Mouse (Mus musculus) gastrocnemius, postnatal 25 days (tissue): Measurements from ENCODE around the gene Kirrel2. TPM values are rescaled to one million over a fixed set of nuclear protein-coding genes. Genes with fewer than 3 reads are reported as not detected.
"Not testable (repeated sequence)": the region's sequence is repeated elsewhere in the genome, so short reads cannot be mapped to it uniquely, and the experiment has no call there.

Experiments
- DNase-seq: peaks from one replicate; pipeline ENCODE4 v3.0.0; 2022
- long read RNA-seq, 2 experiments: library from polyadenylated mRNA; stranded (forward); transcript quantifications; one replicate each; pipeline ENCODE4 v2.0.0; 2021
- total RNA-seq, 2 experiments: library from RNA; stranded (reverse); gene quantifications; 1 replicate in 1 of 2; 2 replicates in 1 of 2; pipeline ENCODE4 v1.2.3; 2021

Kirrel2 gene
- not detected for total RNA-seq
- long read RNA-seq, experiment 1, result 0 reads
- long read RNA-seq, experiment 2, result 0 reads

GRCm38 (mm10) chr7:30457629-30458330, at the start of gene Kirrel2, which contains the start of gene Nphs1:
TSS of gene Kirrel2 (minus strand) at chr7:30457690.
TSS of gene Nphs1 (plus strand) at chr7:30458315.
- DNase-seq, result no peak

- not testable (repeated sequence) for DNase-seq
Observed at GRCm38 (mm10) chr7:30501159-30501558, 43.7 kb upstream of the Kirrel2 start.

DNA sequence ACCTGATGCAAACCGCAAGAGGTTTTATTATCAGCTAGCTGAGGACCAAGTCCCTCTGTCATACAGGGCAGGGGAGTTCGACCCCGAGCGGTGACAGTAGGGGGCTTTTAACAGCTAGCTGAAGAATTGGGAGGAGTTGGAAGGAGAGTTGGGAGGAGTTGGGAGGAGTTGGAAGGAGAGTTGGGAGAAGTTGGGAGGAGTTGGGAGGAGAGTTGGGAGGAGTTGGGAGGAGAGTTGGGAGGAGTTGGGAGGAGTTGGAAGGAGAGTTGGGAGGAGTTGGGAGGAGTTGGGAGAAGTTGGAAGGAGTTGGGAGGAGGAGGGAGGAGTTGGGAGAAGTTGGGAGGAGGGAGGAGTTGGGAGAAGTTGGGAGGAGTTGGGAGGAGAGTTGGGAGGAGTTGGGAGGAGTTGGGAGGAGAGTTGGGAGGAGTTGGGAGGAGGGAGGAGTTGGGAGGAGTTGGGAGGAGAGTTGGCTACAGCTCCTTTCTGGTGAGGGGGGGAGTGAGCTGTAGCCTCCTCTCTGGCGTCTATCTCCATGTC, 38.1 kb upstream of the Kirrel2 start:
- DNase-seq, result not testable (repeated sequence)

DNA sequence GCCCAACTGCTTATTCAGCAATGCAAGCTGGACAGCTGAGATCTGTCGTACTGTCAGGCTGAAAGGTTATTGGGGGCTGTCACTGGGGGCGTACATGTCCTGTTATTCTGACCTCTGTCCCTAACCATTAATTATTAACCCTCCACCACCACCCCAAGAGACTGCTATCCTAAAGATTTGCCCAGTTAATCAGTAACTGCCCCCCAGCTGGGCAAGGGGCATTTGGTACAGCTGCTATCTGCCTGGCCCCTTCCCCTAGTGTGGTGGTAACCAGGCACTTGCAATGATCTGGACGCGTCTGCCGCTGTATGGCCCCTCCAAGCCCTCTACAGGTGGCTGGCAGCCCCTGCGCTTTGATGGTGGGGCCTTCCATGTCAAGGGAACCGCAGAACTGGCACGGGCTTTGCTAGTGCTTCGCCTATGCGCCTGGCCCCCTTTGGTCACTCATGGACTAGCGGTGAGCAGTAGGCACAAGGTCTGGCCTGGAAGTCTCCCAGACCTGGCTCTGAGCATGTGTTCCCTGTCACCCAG, 36.0 kb upstream of the Kirrel2 start, which contains the start of gene Prodh2:
Prodh2 (plus strand) TSS at position 222 of the 531 bp plus-strand sequence.
- no peak for DNase-seq

- peak; percentile 50 for DNase-seq
Observed at GRCm38 (mm10) chr7:30492765-30493164, 35.3 kb upstream of the Kirrel2 start.

DNA sequence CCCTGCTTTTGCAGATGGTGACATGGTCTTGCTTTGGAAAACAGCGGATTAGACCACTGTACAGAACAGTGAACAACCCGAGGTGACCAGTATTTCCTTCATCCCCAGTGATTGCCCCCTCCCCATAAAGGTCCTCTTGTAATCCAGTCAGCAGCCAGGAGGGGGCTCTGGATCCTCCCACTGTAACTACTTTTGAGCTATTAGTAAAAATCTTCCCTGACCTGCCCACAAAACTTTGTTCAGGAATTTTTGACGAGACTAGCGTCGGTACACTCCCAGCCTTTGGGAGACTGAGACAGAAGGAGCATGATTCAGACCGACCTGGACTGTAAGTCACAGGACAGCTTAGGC, 33.4 kb upstream of the Kirrel2 start:
- no peak for DNase-seq

- no peak for DNase-seq
Observed at GRCm38 (mm10) chr7:30490251-30490956, 32.9 kb upstream of the Kirrel2 start.

GRCm38 (mm10) chr7:30484250-30484649, 26.8 kb upstream of the Kirrel2 start:
- no peak for DNase-seq

DNA sequence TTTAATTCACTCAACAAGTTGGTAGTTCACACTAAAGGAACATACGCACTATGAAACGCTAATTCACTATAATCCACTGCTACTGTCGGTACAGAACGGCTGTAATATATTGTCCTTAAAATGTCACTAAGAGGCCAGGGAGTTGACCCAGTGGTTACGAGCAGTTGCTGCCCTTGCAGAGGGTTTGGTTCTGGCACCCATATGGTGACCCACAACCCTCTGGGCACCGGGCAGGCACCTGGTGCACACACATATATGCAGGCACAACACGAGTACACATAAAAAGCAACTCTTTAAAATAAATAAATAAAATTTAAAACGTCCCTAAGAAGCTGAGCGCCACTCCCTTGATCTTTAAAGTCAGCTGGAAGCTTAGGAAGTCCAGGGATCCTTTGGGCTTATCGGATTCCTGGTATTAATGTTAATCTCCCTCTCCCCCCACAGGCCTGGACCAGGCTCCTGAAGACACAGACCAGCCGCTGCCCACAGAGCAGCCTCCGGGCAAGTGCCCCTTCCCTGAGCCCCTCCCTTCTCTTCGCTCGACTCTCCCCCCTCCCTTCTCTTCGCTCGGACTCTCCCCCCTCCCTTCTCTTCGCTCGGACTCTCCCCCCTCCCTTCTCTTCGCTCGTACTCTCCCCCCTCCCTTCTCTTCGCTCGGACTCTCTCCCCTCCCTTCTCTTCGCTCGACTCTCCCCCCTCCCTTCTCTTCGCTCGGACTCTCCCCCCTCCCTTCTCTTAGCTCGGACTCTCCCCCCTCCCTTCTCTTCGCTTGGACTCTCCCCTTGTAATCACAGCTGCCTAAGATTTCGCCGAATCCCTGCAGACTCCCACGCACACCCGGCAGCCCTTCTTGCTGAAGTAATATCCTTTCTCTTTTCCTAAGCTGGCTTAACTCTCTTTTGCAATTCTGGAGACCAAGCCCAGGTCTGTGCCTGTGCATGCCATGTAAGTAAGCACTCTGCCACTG, 20.2 kb upstream of the Kirrel2 start:
- DNase-seq, result no peak

- not testable (repeated sequence) for DNase-seq
Observed at GRCm38 (mm10) chr7:30476136-30476535, 18.6 kb upstream of the Kirrel2 start.

GRCm38 (mm10) chr7:30474999-30475398, 17.5 kb upstream of the Kirrel2 start:
- no peak for DNase-seq

DNA sequence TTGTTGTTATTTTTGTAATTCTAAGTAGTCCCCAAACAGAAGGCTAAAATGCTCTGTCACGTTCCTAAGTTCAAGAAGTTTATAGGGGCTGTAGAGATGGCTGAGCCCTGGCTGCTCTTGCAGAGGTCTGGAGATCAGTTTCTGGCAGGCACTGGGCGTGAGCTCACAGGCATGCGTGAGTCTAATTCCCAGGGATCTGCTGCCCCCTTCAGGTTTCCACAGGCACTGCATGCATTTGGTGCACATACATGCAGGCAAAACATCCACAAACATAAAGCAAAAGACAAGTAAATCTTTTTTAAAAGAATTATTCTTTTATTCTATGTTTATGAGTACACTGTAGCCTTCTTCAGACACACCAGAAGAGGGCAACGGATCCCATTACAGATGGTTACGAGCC, 14.9 kb upstream of the Kirrel2 start:
- no peak for DNase-seq

DNA sequence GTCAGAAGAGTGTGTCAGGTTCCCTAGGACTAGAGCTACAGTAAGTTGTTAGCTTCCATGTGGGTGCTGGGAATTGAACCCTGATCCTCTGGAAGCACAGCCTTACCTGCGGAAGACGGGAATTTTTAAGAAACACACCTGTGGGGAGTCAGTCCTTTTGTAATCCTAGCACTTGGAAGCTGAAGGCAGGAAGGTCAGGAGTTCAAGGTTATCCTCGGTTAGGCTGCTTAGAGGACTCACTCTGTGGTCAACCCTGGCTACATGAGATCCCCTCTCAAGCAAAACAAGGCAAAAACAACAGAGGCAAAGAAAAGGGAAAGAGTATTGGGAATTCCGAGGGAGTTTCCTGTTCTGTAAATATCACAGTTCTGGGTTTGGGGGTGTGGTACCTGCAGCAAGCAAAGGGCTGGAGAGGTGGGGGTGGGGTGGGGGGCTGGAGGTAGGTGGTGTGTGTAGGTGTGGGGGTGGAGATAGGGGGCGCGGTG, 7.4 kb upstream of the Kirrel2 start:
- no peak for DNase-seq

- no peak for DNase-seq
Observed at GRCm38 (mm10) chr7:30463996-30464395, 6.5 kb upstream of the Kirrel2 start.

DNA sequence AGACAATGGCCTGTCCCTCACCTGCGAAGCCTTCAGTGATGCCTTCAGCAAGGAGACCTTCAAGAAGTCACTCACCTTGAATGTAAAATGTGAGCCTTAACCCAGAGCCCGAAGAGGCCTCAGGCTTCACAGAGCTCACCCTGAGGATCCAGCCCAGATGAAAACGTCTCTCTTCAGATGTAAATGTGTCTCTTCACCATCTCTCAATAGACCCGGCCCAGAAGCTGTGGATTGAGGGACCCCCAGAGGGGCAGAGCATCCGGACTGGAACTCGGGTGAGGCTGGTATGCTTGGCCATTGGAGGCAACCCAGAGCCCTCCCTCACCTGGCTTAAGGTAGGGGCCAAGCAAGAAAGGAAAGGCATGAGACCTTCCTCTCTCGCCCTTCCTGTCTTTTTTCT, 6.1 kb upstream of the Kirrel2 start:
- DNase-seq, result no peak

DNA sequence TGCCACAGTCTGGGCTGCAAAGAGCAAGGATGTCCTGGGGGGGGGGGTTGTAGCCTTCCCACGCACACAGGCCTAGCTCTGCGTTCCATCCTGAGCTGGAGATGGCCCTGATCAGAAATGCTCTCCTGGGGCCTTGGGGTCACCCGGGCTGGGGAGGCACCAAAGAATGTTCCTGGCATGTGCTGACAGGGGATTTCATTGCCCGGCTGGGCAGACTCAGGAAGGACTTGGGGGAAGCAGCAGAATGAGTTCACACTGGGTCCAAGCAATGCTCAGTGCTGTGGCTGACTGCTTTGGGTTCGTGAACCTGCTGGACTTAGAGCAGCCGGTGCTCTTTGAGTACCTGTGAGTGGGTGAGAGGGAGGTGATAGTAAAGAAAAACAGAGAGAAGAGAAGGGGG, 2.0 kb upstream of the Kirrel2 start:
- DNase-seq, result no peak

- DNase-seq, result no peak
Observed at GRCm38 (mm10) chr7:30456911-30457628, 420 bp downstream of the Kirrel2 start.

DNA sequence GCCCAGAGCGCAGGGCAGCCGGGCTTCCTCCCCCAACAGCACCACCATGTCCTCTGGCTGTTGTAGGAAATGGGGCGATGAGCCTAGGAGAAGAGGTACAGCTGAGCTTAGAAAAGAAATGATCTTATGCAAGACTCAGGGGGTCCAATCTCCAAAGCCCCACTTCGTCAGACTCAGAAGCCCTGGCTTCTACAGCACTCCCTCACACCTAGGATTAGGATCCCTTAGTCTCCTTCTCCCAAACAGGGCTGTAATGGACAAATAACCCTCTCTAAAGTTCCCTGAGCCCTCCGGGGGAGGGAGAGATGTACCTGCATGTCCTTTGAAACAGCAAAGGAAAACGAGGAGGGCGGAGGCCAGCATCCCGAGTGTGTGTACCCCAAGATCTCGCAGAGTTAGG, 1.0 kb downstream of the Kirrel2 start:
- no peak for DNase-seq

- no peak for DNase-seq
Observed at GRCm38 (mm10) chr7:30454259-30454658, 3.2 kb downstream of the Kirrel2 start.

DNA sequence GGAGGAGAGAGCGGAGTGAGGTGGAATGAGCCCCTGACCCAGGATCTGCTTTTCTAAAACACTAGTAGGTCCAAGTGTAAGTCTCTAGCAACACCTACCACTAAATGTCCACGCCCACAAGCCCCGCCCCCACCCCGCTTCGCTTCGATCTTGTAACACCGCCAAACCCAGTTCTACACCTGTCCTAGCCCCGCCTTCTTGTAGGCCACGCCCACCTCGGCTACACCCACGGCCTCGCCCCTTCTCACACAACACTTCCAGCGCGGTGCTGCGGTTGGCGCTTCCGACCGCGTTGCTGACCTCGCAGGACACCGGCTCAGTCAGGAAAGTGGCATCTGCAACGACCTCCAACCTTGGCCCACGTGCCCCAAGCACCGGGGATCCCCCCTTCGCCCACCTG, 3.7 kb downstream of the Kirrel2 start:
- no peak for DNase-seq

GRCm38 (mm10) chr7:30453327-30453726, 4.2 kb downstream of the Kirrel2 start:
- DNase-seq, result no peak
